Mouse (Mus musculus): ENCODE measurements at regions not wholly inside any gene's neighbourhood (a gene's known extent, or its start where the extent isn't known, plus 50 kb on each side); places are given as distances from the start of the nearest gene placed in this dataset.

GRCm38 (mm10) chr10:117515039-117515438 lies 114.3 kb upstream of the Cpm start:
- no peak for DNase-seq (ENCODE audit: low spot score)

DNA sequence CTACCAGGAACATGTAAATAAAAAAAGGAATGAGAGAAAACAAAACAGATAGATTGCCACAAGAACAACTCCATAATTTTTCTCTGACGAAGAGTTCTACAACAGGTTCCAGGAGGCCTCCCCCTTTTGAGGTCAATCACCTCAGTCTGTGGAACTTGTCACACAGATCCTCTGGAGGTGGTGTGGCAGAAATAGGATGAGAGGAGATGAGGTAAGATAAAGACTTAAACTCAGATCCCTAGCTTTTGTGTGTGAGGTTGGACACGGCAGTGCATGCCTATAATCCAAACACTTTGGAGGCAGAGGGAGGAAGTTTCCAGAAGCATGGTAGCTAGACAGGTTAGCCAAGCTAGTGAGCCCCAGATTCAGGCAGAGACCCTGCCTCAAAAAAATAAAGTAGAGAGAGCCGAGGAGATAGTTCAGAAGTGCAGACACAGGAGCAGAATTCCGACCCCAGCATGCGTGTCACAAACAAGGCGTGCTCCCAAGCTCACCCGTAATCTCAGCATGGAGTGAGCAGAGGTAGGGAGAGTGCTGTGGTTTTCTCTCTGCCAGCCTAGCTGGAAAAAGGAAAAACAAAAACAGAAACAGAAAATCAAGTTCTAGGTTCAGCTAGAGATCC lies 115.3 kb upstream of the Cpm start:
- no peak for DNase-seq (ENCODE audit: low spot score)

DNA sequence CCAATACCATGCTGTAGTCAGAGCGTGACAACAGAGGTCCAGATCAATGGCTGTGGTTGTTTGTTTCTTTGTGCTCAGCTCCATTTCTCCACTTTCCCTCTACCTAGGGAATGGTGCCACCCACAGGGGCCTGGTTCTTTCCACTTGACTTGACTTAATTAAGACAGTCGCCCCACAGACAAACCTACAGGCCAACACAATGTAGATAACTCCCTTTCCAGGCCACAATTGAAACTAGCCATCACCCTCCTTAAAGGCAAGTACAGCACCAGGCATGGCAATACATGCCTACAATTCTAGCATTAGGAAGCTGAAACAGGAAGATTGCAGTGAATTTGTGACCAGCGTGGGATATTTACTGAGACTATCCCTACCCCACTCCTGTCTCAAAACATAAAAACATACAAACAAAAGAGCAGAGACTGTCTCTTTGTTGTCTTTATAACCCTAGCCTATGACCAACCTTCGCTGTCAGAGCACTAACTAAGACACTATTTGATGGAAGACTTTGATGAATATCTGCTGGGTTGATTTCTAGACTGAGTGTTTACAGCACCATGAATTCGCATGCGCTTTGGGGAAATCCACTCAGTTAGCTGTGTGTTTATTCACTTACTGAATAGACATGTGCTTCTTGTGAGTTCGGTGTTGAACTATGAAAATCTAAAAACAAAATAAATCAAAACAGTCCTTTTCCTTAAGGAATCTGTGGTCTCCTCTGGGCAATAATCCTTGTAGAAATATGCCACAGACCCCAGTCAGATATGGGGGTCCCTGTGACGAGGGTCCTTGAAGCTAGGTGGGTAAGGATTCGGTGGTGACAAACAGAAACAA lies 116.7 kb upstream of the Cpm start:
- no peak for DNase-seq (ENCODE audit: low spot score)

DNA sequence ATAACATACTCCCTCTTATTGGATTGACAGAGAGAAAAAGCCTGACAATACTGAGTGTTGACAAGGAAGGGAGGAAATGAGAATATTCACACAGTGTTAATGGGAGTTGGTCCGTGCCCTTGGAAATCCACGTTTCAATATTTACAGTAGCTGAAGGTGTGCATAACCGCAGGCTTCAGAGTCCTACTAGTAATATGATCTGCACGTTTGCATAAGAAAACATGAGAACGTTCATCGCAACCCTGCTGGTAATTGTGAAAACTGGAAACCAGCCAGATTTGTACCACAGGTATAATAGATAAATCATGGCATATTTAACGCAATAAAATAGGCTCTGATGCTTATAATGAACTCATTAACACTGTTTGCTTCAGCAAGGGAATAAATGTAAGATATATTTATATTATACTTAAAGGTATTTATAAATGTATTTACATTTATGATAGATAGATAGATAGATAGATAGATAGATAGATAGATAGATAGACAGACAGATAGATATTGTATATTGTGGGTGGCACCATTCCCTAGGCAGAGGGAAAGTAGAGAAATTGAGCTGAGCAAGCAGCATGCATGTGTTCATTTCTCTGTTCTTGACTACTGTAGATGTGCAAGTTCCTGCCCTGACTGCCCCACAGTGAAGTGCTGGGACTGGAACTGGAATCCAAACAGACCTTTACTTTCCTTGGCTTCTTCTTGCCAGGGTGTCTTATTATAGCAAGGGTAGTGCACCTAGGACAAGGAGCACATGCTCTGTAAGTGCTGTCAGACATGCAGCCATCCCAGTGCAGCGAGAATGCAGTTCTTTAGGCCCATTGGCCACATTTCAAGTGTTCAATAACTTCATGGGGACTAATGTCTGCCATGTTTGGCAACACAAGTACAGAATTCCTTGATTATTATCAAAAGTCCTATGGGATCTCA lies 117.6 kb upstream of the Cpm start:
- no peak for DNase-seq (ENCODE audit: low spot score)

- no peak for DNase-seq (ENCODE audit: low spot score)
Observed at GRCm38 (mm10) chr10:117510529-117511482, 118.5 kb upstream of the Cpm start.

DNA sequence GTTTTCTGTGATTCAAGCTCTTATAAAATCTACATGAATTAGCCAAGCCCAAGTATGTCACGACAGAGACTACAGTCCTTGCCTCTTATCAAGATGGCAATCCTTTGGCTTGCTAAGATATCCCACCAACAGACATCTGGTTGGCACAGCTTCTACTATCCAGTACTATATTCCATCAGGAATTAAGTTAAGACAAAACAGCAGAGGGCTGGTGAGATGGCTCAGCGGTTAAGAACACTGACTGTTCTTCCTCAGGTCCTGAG lies 119.1 kb upstream of the Cpm start:
- DNase-seq (ENCODE audit: low spot score), result no peak

DNA sequence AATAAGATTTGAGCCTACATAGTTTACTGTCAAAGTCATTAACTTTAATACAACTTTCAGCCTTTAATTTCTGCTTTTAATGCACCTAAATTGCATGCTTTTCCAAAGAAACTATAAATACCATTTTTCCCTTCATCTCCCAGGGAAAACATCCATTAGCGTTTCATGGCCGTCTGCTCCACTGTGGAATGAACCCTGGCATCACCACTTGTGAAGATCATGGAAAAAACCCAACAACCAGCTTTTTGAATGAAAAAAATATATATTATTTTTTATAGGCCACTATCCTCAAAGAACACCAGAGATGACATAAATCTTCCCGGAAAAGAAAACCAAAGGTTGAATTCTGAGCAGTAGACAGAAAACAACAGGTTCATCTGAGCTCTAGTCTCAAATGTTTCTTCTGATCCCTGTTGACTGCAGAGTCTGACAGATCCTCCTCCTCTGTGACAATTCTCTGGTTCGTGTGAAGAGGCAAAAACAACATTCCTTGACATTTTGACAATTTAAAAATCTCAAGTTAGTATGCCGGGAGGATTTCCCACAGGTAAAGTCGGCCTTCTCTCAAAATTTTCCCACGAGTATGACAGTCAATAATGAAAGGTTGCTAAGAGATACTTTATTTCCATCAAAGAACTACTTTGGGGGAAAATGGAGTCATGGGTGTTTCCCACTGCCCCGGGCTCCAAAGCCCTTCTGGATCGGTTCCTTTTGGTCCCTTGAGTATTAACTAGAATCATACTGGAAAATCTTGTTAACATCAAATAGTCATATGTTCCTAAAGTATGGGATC lies 119.7 kb upstream of the Cpm start:
- no peak for DNase-seq (ENCODE audit: low spot score)

DNA sequence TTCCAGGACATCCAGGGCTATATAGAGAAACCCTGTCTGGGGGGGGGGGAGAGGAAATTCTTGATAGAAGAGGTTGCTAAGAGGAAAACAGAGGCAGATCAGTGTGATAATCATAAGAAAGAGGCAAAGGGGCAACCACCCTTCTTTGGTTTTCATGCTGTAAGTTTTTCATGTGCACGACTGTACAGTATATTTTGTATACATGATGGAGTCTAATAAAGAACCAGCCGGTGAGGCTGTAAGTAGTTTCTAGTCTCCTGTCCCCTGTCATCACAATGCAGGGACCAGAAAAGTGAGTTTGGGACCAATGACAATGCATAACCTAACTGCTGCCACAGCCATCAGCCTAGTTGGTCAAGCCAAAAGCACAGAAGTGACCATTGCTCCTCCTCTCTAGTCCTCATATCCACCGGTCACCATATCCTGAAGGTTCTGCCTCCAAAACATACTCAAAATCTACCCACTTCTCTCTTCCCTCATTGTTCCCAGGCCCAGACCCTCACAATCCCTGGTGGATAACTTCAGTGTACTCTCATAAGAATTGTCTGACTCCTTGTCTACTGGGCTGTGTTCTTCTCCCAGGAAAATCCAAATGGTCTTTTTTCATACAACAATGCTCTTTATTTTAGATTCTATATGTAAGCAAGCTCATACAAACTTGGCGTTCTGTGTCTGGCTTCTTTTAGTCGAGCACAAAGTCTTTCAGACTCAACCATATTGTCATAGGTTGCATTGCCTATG lies 122.9 kb upstream of the Cpm start:
- no peak for DNase-seq (ENCODE audit: low spot score)

GRCm38 (mm10) chr10:117505529-117505928 lies 123.8 kb upstream of the Cpm start:
- DNase-seq (ENCODE audit: low spot score), result no peak

DNA sequence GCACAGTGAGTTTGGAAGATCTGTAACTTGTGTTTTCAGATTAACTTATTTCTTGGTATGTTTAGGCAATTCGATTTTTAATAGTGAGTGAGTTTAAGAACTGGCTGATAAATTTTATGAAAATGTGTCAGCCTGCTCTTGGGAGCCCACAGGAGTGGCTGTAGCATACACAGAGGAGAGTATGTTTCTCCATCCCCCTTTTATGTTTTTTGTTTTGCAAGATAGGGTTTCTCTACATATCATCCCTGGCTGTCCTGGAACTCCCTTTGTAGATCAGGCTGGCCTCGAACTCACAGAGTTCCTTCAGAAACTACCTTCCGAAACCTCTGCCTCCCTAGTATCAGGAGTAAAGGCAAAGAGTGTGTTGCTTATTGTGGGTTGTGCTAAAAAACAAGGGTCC lies 124.2 kb upstream of the Cpm start:
- DNase-seq (ENCODE audit: low spot score), result no peak

GRCm38 (mm10) chr10:117504267-117504902 lies 124.6 kb upstream of the Cpsf6 start:
- DNase-seq (ENCODE audit: low spot score), result no peak

GRCm38 (mm10) chr10:117503222-117504184 lies 123.7 kb upstream of the Cpsf6 start:
- no peak for DNase-seq (ENCODE audit: low spot score)

DNA sequence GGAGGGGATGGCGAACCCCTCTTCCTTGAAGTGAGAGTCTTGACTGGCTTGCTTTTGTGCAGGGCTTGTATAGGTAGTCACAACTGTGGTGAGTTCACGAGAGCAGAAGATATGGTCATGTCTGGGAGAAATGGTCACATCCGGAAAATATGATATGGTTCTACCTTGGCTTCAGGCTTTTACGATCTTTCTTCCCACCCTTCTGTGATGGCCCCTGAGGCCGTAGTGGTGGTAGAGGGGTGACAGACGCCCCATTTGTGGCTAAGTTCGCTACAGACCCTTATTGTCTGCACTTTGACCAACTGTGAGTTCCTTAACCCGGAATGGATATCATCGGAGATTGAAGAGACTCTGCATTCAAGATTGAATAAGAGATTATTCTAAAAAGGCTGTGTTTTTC lies 122.9 kb upstream of the Cpsf6 start:
- DNase-seq (ENCODE audit: low spot score), result no peak

- DNase-seq (ENCODE audit: low spot score), result no peak
Observed at GRCm38 (mm10) chr10:117502135-117502534, 122.3 kb upstream of the Cpsf6 start.

DNA sequence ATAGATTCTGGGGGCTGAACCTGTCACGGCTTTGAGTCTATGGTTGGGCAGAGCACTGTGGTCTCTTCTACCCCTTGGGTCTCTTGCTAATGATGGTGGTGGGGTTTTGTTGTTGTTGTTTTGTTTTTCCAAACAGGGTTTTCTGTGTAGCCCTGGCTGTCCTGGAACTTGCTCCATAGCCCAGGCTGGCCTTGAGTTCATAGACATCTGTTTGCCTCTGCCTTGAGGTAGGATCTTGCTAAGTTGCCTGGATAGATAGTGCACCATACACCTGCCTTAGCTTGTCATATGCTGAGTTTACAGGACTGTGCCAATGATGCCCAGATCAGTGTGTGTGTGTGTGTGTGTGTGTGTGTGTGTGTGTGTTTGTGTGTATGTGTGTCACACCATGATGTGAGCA lies 121.6 kb upstream of the Cpsf6 start:
- DNase-seq (ENCODE audit: low spot score), result no peak

GRCm38 (mm10) chr10:117500457-117501108 lies 120.8 kb upstream of the Cpsf6 start:
- DNase-seq (ENCODE audit: low spot score), result no peak

- DNase-seq (ENCODE audit: low spot score), result no peak
Observed at GRCm38 (mm10) chr10:117499864-117500453, 120.1 kb upstream of the Cpsf6 start.

All from ovary, postnatal 14 days (tissue).